Comparison of ENCODE assay signal across 26 mouse cellular contexts in genomic region chr17:83753112-83753899, GRCm38 (mm10). TPM values are rescaled to one million over a fixed set of nuclear protein-coding genes. Genes with fewer than 3 reads are reported as not detected.
DNase-seq lines count a peak whose midpoint lies in the region; ATAC-seq and TF ChIP-seq lines count a peak whose summit lies in the region.
"Had no signal": no experiment of that assay in that cellular context is flagged by ENCODE, and none has a peak within 500 bp of the region (broad histone marks: within the 10 kb centered on the region; RNA-seq: fewer than 3 reads in every experiment).

No protein-coding gene starts in this region.

- no peak for DNase-seq in ES-E14 (ENCODE audit: low read depth, low spot score)
- peak; percentile 22 for DNase-seq in midbrain, embryonic 14.5 days
- no peak for DNase-seq in lung, postnatal 14 days
- DNase-seq in right cerebral cortex, postnatal 25 days, result no peak
- DNase-seq in gastrocnemius, postnatal 36 days, result no peak
- DNase-seq: cerebellum, adult 18-20 months; cerebellum, postnatal 14 days; gastrocnemius, postnatal 10 days; heart, adult 11 months; heart, postnatal 10 days; kidney, postnatal 25 days; liver; lung, postnatal 4 days; right cerebral cortex, adult 18-20 months; thymus, postnatal 14 days had no signal

- peak; percentile 24; the same call in 1 of the 2 replicates for ATAC-seq in hindbrain, embryonic 13.5 days (ENCODE audit: low FRiP score)
- no peak for ATAC-seq in hindbrain, embryonic 16.5 days
- no peak for ATAC-seq in midbrain, embryonic 14.5 days (ENCODE audit: low FRiP score, low TSS enrichment)
- ATAC-seq: intestine, postnatal 0 days had no signal

- intact Hi-C loops in gastrocnemius, postnatal 36 days (cut with DNase I), result no loop called here

- H3K36me3 ChIP-seq in hindbrain, embryonic 13.5 days, result peaks cover 20% of the 10 kb centered on the region
- peaks cover 3% of the 10 kb centered on the region; the same call in 1 of the 2 replicates for H3K36me3 ChIP-seq in hindbrain, embryonic 16.5 days (ENCODE audit: control insufficient read depth, insufficient read depth, low read length)
- H3K36me3 ChIP-seq in ES-Bruce4 (ENCODE audit: control insufficient read depth, insufficient read depth, low read length, poor library complexity, severe bottlenecking) (peaks cover 3% of the 10 kb centered on the region; the same call in 1 of the 2 replicates), ES-E14 (ENCODE audit: control insufficient read depth, insufficient read depth, low read length, poor library complexity, severe bottlenecking) (peaks cover 23% of the 10 kb centered on the region)
- H3K36me3 ChIP-seq in midbrain, embryonic 14.5 days (ENCODE audit: control insufficient read depth, insufficient read depth, low read length), result peaks cover 5% of the 10 kb centered on the region; the same call in 1 of the 2 replicates

- no peak overlapping the region for H3K9ac ChIP-seq in hindbrain, embryonic 13.5 days
- H3K9ac ChIP-seq in hindbrain, embryonic 16.5 days (ENCODE audit: low read depth, low read length), result no peak overlapping the region
- H3K9ac ChIP-seq in ES-Bruce4 (ENCODE audit: low read depth, poor library complexity, severe bottlenecking) (peak overlapping the region; percentile 21; the same call in 1 of the 2 replicates), ES-E14 (ENCODE audit: insufficient read depth, low read depth, low read length, poor library complexity, severe bottlenecking) (no peak overlapping the region)
- H3K9ac ChIP-seq in midbrain, embryonic 14.5 days (replicated peaks; ENCODE audit: low read length), result no peak overlapping the region
- H3K9ac ChIP-seq: heart, embryonic 12.5 days; liver, embryonic 15.5 days; lung, embryonic 15.5 days; neural tube, embryonic 13.5 days had no signal

- in situ Hi-C loops in ES-E14 (cut with MboI; ENCODE audit: low sequenced_read_pairs in 2 of 2, unreplicated experiment in 2 of 2), result no loop called here

- WGBS in hindbrain, embryonic 13.5 days, result 41% methylated on average over 11 of the region's 11 CpGs
- 43% methylated on average over 11 of the region's 11 CpGs for WGBS in hindbrain, embryonic 16.5 days
- 64% methylated on average over 11 of the region's 11 CpGs for WGBS in midbrain, embryonic 14.5 days

- TF ChIP-seq POLR2A in ES-Bruce4 (IDR thresholded peaks at IDR 0.05; ENCODE audit: insufficient read depth, low read length), result no peak

- H3K4me1 ChIP-seq in hindbrain, embryonic 13.5 days (replicated peaks), result peaks cover 10% of the 10 kb centered on the region
- H3K4me1 ChIP-seq in hindbrain, embryonic 16.5 days (ENCODE audit: control insufficient read depth, insufficient read depth, low read depth, low read length), result no peaks in the 10 kb centered on the region
- H3K4me1 ChIP-seq in ES-Bruce4 (ENCODE audit: control insufficient read depth, insufficient read depth, low read length) (peaks cover 5% of the 10 kb centered on the region), ES-E14 (ENCODE audit: control insufficient read depth in 2 of 2, insufficient read depth in 2 of 2, low read length in 2 of 2, poor library complexity in 1 of 2) (peaks cover 5 to 17% of the 10 kb centered on the region in 2 experiments; a peak in 3 of 4 replicates)
- H3K4me1 ChIP-seq in midbrain, embryonic 14.5 days (ENCODE audit: control insufficient read depth, insufficient read depth, low read length), result no peaks in the 10 kb centered on the region
- H3K4me1 ChIP-seq: heart, embryonic 12.5 days; limb, embryonic 10.5 days; lung, embryonic 15.5 days had no signal

- 0 out of 2 replicates have a peak, but pooled peaks cover 3% of the 10 kb centered on the region for H3K9me3 ChIP-seq in hindbrain, embryonic 13.5 days
- H3K9me3 ChIP-seq in hindbrain, embryonic 16.5 days (ENCODE audit: control insufficient read depth, low read length), result no peaks in the 10 kb centered on the region
- no peaks in the 10 kb centered on the region for H3K9me3 ChIP-seq in ES-Bruce4 (replicated peaks; ENCODE audit: control insufficient read depth, insufficient read depth, low read length, poor library complexity, severe bottlenecking)
- H3K9me3 ChIP-seq in ES-E14 (ENCODE audit: control insufficient read depth, insufficient read depth, low read depth, low read length), result no peaks in the 10 kb centered on the region
- H3K9me3 ChIP-seq in midbrain, embryonic 14.5 days (ENCODE audit: control insufficient read depth, low read length), result no peaks in the 10 kb centered on the region
- H3K9me3 ChIP-seq: heart, embryonic 12.5 days; limb, embryonic 10.5 days; liver, embryonic 15.5 days; lung, embryonic 15.5 days; neural tube, embryonic 13.5 days had no signal

- H3K4me3 ChIP-seq in hindbrain, embryonic 13.5 days, result no peak overlapping the region
- H3K4me3 ChIP-seq in hindbrain, embryonic 16.5 days (ENCODE audit: low read length), result no peak overlapping the region
- no peak overlapping the region for H3K4me3 ChIP-seq in ES-Bruce4 (ENCODE audit: low read depth, low read length)
- no peak overlapping the region for H3K4me3 ChIP-seq in ES-E14 (ENCODE audit: insufficient read depth in 1 of 2, low read depth in 1 of 2, low read length in 2 of 2, poor library complexity in 1 of 2, severe bottlenecking in 1 of 2)
- H3K4me3 ChIP-seq in midbrain, embryonic 14.5 days (replicated peaks; ENCODE audit: low read depth, low read length), result no peak overlapping the region
- H3K4me3 ChIP-seq: heart, embryonic 12.5 days; layer of hippocampus, adult 2 months; limb, embryonic 10.5 days; liver, embryonic 15.5 days; lung, embryonic 15.5 days; myocyte; neural tube, embryonic 13.5 days had no signal

- H3K4me2 ChIP-seq in hindbrain, embryonic 13.5 days, result no peak overlapping the region
- no peak overlapping the region for H3K4me2 ChIP-seq in hindbrain, embryonic 16.5 days (ENCODE audit: low read length)
- no peak overlapping the region for H3K4me2 ChIP-seq in midbrain, embryonic 14.5 days (ENCODE audit: low read length)
- H3K4me2 ChIP-seq: heart, embryonic 12.5 days; liver, embryonic 15.5 days; lung, embryonic 15.5 days; neural tube, embryonic 13.5 days had no signal

- 0 out of 2 replicates have a peak overlapping the region, but pooled peaks have one; percentile 20 for H3K27ac ChIP-seq in hindbrain, embryonic 13.5 days
- H3K27ac ChIP-seq in hindbrain, embryonic 16.5 days (ENCODE audit: low read depth, low read length), result no peak overlapping the region
- H3K27ac ChIP-seq in ES-Bruce4 (ENCODE audit: insufficient read depth, low read length) (peak overlapping the region; percentile 88), ES-E14 (ENCODE audit: insufficient read depth, low read depth, low read length, poor library complexity, severe bottlenecking) (peak overlapping the region; percentile 50; the same call in 1 of the 2 replicates)
- no peak overlapping the region for H3K27ac ChIP-seq in midbrain, embryonic 14.5 days (replicated peaks; ENCODE audit: low read depth, low read length)
- H3K27ac ChIP-seq: layer of hippocampus, adult 2 months; limb, embryonic 10.5 days; liver, embryonic 15.5 days; lung, embryonic 15.5 days; neural tube, embryonic 13.5 days had no signal

- TF ChIP-seq EP300 in ES-Bruce4 (IDR thresholded peaks at IDR 0.05; ENCODE audit: insufficient read depth, low read depth, low read length), result peak; percentile 86

- H3K27me3 ChIP-seq in hindbrain, embryonic 13.5 days, result no peaks in the 10 kb centered on the region
- H3K27me3 ChIP-seq in hindbrain, embryonic 16.5 days (replicated peaks; ENCODE audit: control insufficient read depth, insufficient read depth, low read length), result no peaks in the 10 kb centered on the region
- no peaks in the 10 kb centered on the region for H3K27me3 ChIP-seq in ES-Bruce4 (ENCODE audit: control insufficient read depth, insufficient read depth, low read length, poor library complexity, severe bottlenecking)
- no peaks in the 10 kb centered on the region for H3K27me3 ChIP-seq in midbrain, embryonic 14.5 days (ENCODE audit: control insufficient read depth, insufficient read depth, low read length)
- H3K27me3 ChIP-seq: heart, embryonic 12.5 days; liver, embryonic 15.5 days; lung, embryonic 15.5 days; neural tube, embryonic 13.5 days had no signal

- TF ChIP-seq CTCF in ES-Bruce4 (IDR thresholded peaks at IDR 0.05; ENCODE audit: low read depth, low read length), result no peak

TF ChIP-seq in ES-E14, 5 proteins besides CTCF, POLR2A, EP300 and RAD21:
- TF ChIP-seq ZC3H11A (IDR thresholded peaks at IDR 0.05; ENCODE audit: borderline replicate concordance, low read depth, low read length) (no peak), HCFC1 (IDR thresholded peaks at IDR 0.05; ENCODE audit: borderline replicate concordance, insufficient read depth, low read length) (no peak), CHD2 (IDR thresholded peaks at IDR 0.05; ENCODE audit: low read depth, low read length) (no peak), ZNF384 (IDR thresholded peaks at IDR 0.05; ENCODE audit: low read depth, low read length) (no peak), MAFK (IDR thresholded peaks at IDR 0.05; ENCODE audit: insufficient read depth, low read depth, low read length) (peak; percentile 60; the same call in 1 of the 2 replicates)

RNA-seq across cellular contexts. Expression of gene Mta3, which starts 47.3 kb away (rescaled TPM):
- 30.5 and 33.3 TPM in 2 replicates for polyA plus RNA-seq in hindbrain, embryonic 13.5 days (2015; fragmentation: Nextera tagmentation; extraction: Ambion mirVana)
- 29.4 and 34.3 TPM in 2 replicates for polyA plus RNA-seq in hindbrain, embryonic 16.5 days (2015; fragmentation: Nextera tagmentation; extraction: Ambion mirVana)
- polyA plus RNA-seq in ES-Bruce4 (2011; ENCODE audit: insufficient read depth, insufficient read length, low read depth, missing spikeins), result 162 and 164 TPM in 2 replicates
- total RNA-seq in ES-E14 (2012; rRNA removed), result 52.8 and 57.1 TPM in 2 replicates
- polyA plus RNA-seq in midbrain, embryonic 14.5 days (2014; fragmentation: Nextera tagmentation; extraction: Ambion mirVana), result 30.0 and 31.1 TPM in 2 replicates
- 1 to 10 TPM; 7.6 to 9.7 TPM for total RNA-seq in gastrocnemius, postnatal 36 days (2021)

Comparison
In these comparisons a context has a peak if more than half of its experiments do, and no peak if none do; other contexts are left out.
1. H3K27ac ChIP-seq: peak in hindbrain, embryonic 13.5 days (single experiment), ES-Bruce4 (single experiment) and ES-E14 (single experiment); none in hindbrain, embryonic 16.5 days (single experiment) and midbrain, embryonic 14.5 days (single experiment).